Mouse (Mus musculus) lung, postnatal 0 days (tissue): ENCODE measurements at regions not wholly inside any gene's neighbourhood (a gene's known extent, or its start where the extent isn't known, plus 50 kb on each side); places are given as distances from the start of the nearest gene placed in this dataset.
A peak's percentile ranks its signal among the peaks of the same experiment; 100 is the strongest.

Source experiments
- ATAC-seq: fragments of 200-750 bp; cut with Nextera tagmentation; 2 replicates; pipeline ENCODE4 v1.8.0; 2017; ENCODE audit warnings: moderate library complexity
- DNase-seq: peaks from one replicate; pipeline ENCODE4 v3.0.0-alpha.2; 2016; ENCODE audit warnings: low spot score
- H3K27ac ChIP-seq: fragments of 300-500 bp; sonication (generic); 2 replicates; pipeline ENCODE4 v1.5.1; 2014; ENCODE audit warnings: antibody characterized with exemption, mild to moderate bottlenecking, low read length, mixed read lengths
- H3K27me3 ChIP-seq: fragments of 300-500 bp; sonication (generic); replicated peaks from 2 replicates; pipeline ENCODE4 v1.6.1; 2014; ENCODE audit warnings: low read length, mixed read lengths; ENCODE audit not compliant: insufficient read depth
- H3K36me3 ChIP-seq: fragments of 300-500 bp; sonication (generic); 2 replicates; pipeline ENCODE4 v1.6.1; 2014; ENCODE audit warnings: low read length, mixed read lengths; ENCODE audit not compliant: insufficient read depth
- H3K4me1 ChIP-seq: fragments of 300-500 bp; sonication (generic); 2 replicates; pipeline ENCODE4 v1.6.1; 2014; ENCODE audit warnings: antibody characterized with exemption, low read depth, low read length, mixed read lengths; ENCODE audit not compliant: insufficient read depth
- H3K4me2 ChIP-seq: fragments of 300-500 bp; sonication (generic); replicated peaks from 2 replicates; pipeline ENCODE4 v1.6.1; 2014; ENCODE audit warnings: low read depth, mild to moderate bottlenecking, low read length, moderate library complexity, mixed read lengths
- H3K4me3 ChIP-seq: fragments of 300-500 bp; sonication (generic); 2 replicates; pipeline ENCODE4 v1.5.1; 2014; ENCODE audit warnings: low read depth, low read length
- H3K9ac ChIP-seq: fragments of 300-500 bp; sonication (generic); replicated peaks from 2 replicates; pipeline ENCODE4 v1.6.1; 2014; ENCODE audit warnings: low read depth, mild to moderate bottlenecking
- H3K9me3 ChIP-seq: fragments of 300-500 bp; sonication (generic); 2 replicates; pipeline ENCODE4 v1.6.1; 2016; ENCODE audit warnings: low read length, mixed read lengths
- CTCF ChIP-seq: IDR thresholded peaks from 2 replicates; pipeline ENCODE4 v1.5.1; 2016; ENCODE audit warnings: antibody characterized with exemption, mild to moderate bottlenecking
- EP300 ChIP-seq: IDR thresholded peaks from 2 replicates; pipeline ENCODE4 v1.6.1; 2016; ENCODE audit warnings: antibody characterized with exemption, mild to moderate bottlenecking, control low read depth
- WGBS: fragments of 180-500 bp; shearing (Covaris S2); extraction: QIAGEN DNeasy Blood & Tissue Kit; methylation state at CpG from one replicate; pipeline ENCODE4 v1.1.7; 2014; 5-methylcytosine and 5-hydroxymethylcytosine counted together

DNA sequence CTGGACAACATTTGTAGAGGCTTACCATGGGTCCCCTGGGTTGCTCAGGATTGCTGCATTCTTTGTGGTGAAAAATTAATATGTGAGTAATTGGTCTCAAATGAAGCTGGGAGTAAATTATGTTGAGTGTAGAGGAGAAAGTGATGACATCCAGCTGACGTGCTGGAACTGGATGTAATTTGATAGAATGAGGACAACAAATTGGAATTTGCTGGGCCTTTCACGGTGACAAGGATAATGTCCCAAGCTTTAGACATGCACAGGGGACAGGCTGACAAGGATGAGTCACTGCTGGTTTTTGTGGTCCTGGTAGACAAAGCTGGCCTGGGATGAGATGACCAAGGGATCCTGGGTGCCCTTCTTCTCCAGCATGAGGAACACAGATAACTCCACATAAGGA, 357.9 kb upstream of the Mki67 start:
- no peaks in the 10 kb centered on the region for H3K36me3 ChIP-seq
- H3K27ac ChIP-seq, result no peak overlapping the region
- TF ChIP-seq EP300, result no peak
- no peaks in the 10 kb centered on the region for H3K9me3 ChIP-seq
- H3K4me1 ChIP-seq, result no peaks in the 10 kb centered on the region
- no peak overlapping the region for H3K4me2 ChIP-seq
- no peak overlapping the region for H3K9ac ChIP-seq
- peak; percentile 65 for DNase-seq
- peak; percentile 49 for ATAC-seq
- no peaks in the 10 kb centered on the region for H3K27me3 ChIP-seq
- WGBS, result 41% methylated on average over 2 of the region's 2 CpGs
- no peak overlapping the region for H3K4me3 ChIP-seq

DNA sequence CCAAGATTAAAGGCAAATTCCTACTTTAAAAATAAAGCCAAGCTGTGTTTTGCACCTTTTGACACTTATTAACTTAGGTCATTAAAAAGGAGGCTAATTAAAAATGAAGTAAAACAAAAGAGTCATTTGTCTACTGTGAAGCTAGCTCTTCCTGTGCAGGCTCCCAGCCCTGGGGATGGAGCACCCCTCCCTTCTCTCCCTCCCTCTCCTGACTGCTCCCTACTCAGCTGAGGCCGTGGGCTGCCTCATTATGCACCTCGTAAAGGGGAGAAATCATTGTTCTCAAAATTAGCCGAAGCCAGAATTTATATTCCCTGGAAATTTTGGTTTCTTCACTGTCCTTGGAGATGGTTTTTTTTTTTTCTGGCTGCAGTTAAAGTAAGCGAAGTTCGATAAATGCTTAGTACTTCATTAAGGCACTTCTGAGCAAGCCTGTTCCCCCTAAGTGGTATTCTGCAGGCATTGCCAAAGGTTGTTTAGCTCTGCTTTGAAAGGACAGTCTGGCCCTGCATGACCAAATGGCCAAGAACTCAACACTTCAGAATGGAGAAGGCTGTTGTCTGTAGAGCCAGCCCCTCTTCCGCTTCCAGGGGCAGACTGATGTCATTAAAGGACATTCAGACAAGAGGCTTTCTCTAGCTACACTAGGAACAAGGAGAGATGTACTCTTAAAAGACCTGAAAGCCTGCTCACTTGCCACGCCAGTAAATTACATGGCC, 365.5 kb upstream of the Mki67 start:
- Histone ChIP-seq H3K4me2 (no peak overlapping the region), H3K4me3 (no peak overlapping the region), H3K9ac (no peak overlapping the region), H3K36me3 (no peaks in the 10 kb centered on the region), H3K27ac (no peak overlapping the region), H3K4me1 (no peaks in the 10 kb centered on the region), H3K27me3 (no peaks in the 10 kb centered on the region), H3K9me3 (no peaks in the 10 kb centered on the region)
- DNase-seq, result no peak
- no peak for TF ChIP-seq EP300
- TF ChIP-seq CTCF, result no peak
- 33% methylated on average over 7 of the region's 7 CpGs for WGBS
- ATAC-seq, result no peak

DNA sequence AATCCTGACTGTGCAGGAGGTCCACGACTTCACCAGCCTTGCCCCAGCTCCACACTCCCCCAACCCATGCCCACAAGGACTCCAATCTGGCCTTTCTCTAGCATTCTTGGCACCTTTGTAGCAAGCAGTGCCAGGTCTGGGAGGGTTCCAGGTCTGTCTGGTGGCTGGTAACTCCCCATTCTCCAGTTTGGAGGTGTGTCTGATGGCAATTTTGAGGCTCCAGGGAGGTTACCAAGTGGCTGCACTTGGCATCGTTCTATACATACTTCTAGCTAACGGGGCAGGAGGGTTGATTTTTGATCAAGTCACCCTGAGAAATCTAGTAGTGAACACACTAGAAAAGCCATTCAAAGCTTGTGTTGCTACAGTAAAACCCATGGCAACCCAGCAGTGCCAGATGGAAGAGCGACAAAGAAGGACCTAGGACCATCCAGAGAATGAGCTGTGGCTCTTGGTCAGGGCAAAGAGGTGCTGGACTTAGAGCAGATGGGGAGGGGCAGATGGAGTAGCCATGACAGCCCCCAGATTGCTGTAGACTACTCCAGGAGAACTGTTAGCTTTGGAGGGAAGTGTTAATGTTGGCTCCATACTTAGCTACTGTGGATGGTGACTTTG, 366.2 kb upstream of the Mki67 start:
- ATAC-seq (no peak), DNase-seq (no peak)
- 70% methylated on average over 4 of the region's 4 CpGs for WGBS

DNA sequence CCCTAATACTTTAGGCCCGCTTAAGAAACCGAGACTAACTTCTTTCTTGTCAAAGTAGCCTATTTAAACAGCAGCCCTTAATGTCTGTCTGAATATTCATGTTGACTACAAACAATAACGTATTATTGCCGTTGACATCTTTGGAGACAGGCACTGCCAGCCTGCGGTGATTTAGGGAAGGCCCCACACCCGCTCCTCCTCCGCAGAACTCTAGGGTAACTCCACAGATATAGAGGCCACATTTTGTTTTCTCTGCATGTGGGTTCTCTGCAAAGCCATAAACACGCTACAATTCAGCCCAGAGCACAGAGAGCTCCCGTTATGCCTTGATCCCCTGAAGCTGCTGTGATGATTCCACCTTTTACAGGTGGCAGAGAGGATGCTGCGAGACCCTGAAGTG, 366.8 kb upstream of the Mki67 start:
- H3K4me1 ChIP-seq, result no peaks in the 10 kb centered on the region
- H3K4me3 ChIP-seq, result no peak overlapping the region
- no peaks in the 10 kb centered on the region for H3K9me3 ChIP-seq
- no peak overlapping the region for H3K4me2 ChIP-seq
- no peak for DNase-seq
- no peaks in the 10 kb centered on the region for H3K36me3 ChIP-seq
- TF ChIP-seq EP300 (no peak), CTCF (no peak)
- WGBS, result 88% methylated on average over 10 of the region's 10 CpGs
- H3K9ac ChIP-seq, result no peak overlapping the region
- no peak overlapping the region for H3K27ac ChIP-seq
- no peaks in the 10 kb centered on the region for H3K27me3 ChIP-seq
- ATAC-seq, result no peak

More for the DNA sequence above, 366.2 kb upstream of the Mki67 start:
- no peaks in the 10 kb centered on the region for H3K27me3 ChIP-seq
- H3K9ac ChIP-seq, result no peak overlapping the region
- H3K36me3 ChIP-seq, result no peaks in the 10 kb centered on the region
- no peaks in the 10 kb centered on the region for H3K4me1 ChIP-seq
- no peak for TF ChIP-seq EP300
- no peak overlapping the region for H3K4me2 ChIP-seq
- no peak overlapping the region for H3K27ac ChIP-seq
- H3K9me3 ChIP-seq, result no peaks in the 10 kb centered on the region
- H3K4me3 ChIP-seq, result no peak overlapping the region

DNA sequence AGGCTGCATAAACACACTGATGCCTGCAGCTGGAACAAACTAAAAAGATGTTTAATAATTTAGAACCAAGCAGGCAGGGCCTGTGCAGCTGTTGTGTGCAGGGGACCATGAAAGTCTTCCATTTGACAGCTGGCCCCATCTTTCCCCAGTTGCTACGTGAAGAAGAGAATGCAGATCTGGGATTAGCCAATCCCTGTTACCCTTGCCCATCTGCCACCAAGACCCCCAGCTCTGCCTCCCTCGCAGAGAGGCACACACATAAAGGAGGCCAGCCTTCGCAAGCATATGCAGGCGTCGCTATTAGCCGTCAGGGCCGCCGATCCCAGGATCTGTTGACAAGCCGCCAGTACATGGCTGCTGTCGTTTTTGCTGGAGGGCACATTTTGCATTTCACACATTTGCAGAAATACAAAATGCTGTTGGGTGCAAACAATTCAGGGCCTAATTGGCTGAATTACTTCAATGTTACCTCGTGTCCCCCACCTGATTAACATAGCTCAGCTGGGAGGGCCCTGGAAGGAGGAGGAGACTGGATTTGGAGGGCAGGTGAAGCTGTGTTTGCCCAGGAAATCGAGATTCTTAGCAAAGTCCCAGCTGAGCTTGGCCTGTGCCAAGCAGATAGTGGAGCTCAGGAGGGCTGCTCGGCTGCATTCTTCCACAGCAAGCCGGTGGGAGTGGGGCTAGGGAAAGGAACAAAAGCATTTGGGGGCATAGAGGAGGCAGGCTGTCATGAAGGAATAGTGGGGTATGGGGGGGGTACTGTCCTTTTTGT, 367.6 kb upstream of the Mki67 start:
- H3K27ac ChIP-seq, result no peak overlapping the region
- TF ChIP-seq EP300, result no peak
- no peak for TF ChIP-seq CTCF
- ATAC-seq (no peak), DNase-seq (no peak)
- H3K4me2 ChIP-seq, result no peak overlapping the region
- H3K9me3 ChIP-seq, result no peaks in the 10 kb centered on the region
- H3K36me3 ChIP-seq, result no peaks in the 10 kb centered on the region
- no peaks in the 10 kb centered on the region for H3K4me1 ChIP-seq
- no peak overlapping the region for H3K4me3 ChIP-seq
- no peaks in the 10 kb centered on the region for H3K27me3 ChIP-seq
- WGBS, result 42% methylated on average over 14 of the region's 14 CpGs
- no peak overlapping the region for H3K9ac ChIP-seq

DNA sequence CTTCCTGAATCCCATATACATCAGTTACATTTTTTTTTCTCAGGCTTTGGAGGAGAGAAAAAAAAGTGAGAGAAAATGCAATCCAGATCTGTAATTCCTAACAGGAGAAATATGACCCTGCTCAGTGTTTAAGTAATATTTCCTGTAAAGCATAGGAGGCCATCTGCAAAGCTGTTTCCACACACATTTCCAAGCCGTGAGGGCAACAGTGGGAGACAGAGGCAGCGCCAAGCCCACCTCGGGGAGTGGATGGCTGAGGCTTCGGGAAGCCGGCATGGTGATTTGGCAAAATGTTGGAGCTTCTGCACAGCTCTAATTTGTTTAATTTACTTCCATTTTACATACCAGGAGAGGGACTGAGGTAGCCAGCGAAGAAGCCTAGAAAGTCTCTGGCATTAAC, 372.6 kb upstream of the Mki67 start:
- WGBS, result 67% methylated on average over 6 of the region's 6 CpGs
- Histone ChIP-seq H3K9ac (no peak overlapping the region), H3K36me3 (no peaks in the 10 kb centered on the region), H3K4me2 (no peak overlapping the region), H3K4me3 (no peak overlapping the region), H3K4me1 (no peaks in the 10 kb centered on the region), H3K27me3 (no peaks in the 10 kb centered on the region), H3K9me3 (no peaks in the 10 kb centered on the region), H3K27ac (no peak overlapping the region)
- no peak for ATAC-seq
- DNase-seq, result no peak
- TF ChIP-seq CTCF, result no peak
- TF ChIP-seq EP300, result no peak
